Mouse (Mus musculus): ENCODE results near the gene Serpina3f.

Serpina3f gene

DNA sequence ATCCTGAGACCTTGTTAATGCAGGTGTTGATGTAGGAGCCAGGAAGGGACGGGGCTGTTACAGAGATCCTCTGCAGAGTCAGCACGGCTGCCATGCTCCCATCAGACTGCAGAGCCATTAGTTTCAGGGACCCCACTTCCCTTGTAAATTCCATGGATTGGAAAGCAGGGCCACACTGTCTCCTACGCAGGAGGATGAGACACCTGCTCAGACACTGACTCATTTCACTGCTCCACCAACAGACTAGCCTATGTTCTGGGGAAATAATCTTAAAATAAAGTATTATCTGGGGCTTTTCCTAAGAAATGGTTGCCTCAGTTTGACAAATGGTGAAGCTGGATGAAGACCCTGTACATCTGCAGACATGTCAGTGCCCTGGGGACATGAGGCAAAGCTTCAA lies 33.9 kb downstream of the Serpina3f start:
- no peak for DNase-seq (ENCODE audit: low spot score in 2 of 2)

DNA sequence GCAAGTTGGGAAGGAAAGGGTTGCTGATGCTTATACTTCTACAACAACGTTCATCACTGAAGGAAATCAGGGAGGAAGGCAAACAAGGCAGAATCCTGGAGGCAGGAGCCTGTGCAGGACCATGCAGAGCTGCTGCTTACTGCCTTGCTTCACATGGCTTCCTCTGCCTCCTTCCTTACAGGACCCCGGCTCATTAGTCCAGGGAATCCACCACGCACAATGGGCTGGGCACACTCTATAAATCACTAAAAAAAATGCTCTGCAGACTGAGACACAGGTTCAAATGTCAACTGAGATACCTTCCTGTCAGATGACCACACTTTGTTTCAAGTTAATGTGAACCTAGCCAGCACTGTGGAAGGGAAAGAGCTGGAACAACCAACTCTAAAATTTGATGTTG lies 46.7 kb downstream of the Serpina3f start:
- no peak for DNase-seq (ENCODE audit: low spot score in 2 of 2)

DNA sequence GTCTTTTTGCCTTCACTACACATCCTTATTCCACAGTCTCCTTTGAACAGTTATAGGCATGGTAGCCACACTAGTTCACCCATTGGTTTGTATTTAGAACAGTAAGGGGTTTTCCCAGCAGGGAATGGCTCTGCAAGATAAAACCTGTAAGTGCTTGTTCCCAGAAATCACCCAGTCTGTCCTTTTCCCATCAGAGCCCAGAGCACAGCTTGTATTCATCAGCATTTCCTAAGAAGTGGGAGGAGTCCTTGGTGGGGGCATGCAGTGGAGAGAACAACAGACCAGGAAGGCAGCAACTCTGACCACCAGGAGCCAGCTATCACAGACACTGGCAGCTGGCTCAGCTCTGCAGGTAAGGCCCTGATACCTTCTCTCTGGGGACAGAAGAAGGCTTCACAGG lies 48.5 kb downstream of the Serpina3f start, which contains the start of gene Serpina3i:
Gene Serpina3i, plus strand, starts transcription at position 260 of the 400 bp plus-strand sequence.
- DNase-seq (ENCODE audit: low spot score in 2 of 2): no peak

- no peak for DNase-seq (ENCODE audit: low spot score in 2 of 2)
Measured at GRCm38 (mm10) chr12:104266374-104266773, 52.0 kb downstream of the Serpina3f start.

Data from right cerebral cortex, postnatal 10 days (tissue).